Mouse (Mus musculus): Measurements from ENCODE around the gene Kank2. TPM values are rescaled to one million over a fixed set of nuclear protein-coding genes. Genes with fewer than 3 reads are reported as not detected.

Kank2 gene
- total RNA-seq, 4 experiments from 2014 or later: 64.2 to 67.2 (median 65.6) TPM

GRCm38 (mm10) chr9:21721036-21721435 is 77.5 kb downstream of the Kank2 start:
- DNase-seq (ENCODE audit: low spot score): no peak

GRCm38 (mm10) chr9:21717015-21717414 is 81.5 kb downstream of the Kank2 start:
- no peak for DNase-seq (ENCODE audit: low spot score)

Small RNA genes within 50 kb of the gene (microRNA-seq; reads per million reads assigned to microRNA genes)
- 10.1 reads per million, percentile 25 among the genes with 10 or more reads in this experiment for gene Mir7083

Other genes starting within 250 kb of the Kank2 start
- gene Timm29, start 206.0 kb downstream of the Kank2 start, total RNA-seq (2022): 10 to 100 TPM; 61.0 to 67.1 (median 66.5) TPM
- gene Yipf2, start 205.9 kb downstream of the Kank2 start, total RNA-seq (2022): 1 to 10 TPM; 7.3 to 8.6 (median 7.9) TPM
- gene Smarca4, start 182.6 kb downstream of the Kank2 start, total RNA-seq (2022): 10 to 100 TPM; 47.2 to 49.8 (median 49.3) TPM
- gene Ldlr, start 75.3 kb downstream of the Kank2 start, total RNA-seq (2022): 1 to 10 TPM; 2.3 to 3.8 (median 3.0) TPM
- gene Spc24, start 38.4 kb downstream of the Kank2 start, total RNA-seq (2022): 1 to 10 TPM; 5.6 to 8.6 (median 7.7) TPM
- gene Angptl8, start 36.8 kb upstream of the Kank2 start, total RNA-seq (2022): under 1 TPM in 1 of 4 experiments, not detected in 3; 0.38 TPM
- 10 to 100 TPM; 27.3 to 35.7 (median 30.7) TPM for gene Dock6, start 53.9 kb upstream of the Kank2 start, total RNA-seq (2022)
- 10 to 100 TPM; 13.2 to 16.4 (median 15.4) TPM for gene Rab3d, start 119.4 kb upstream of the Kank2 start, total RNA-seq (2022)
- 1 to 10 TPM; 4.9 to 7.4 (median 5.6) TPM for gene Ccdc159, start 128.7 kb upstream of the Kank2 start, total RNA-seq (2022)
- gene Tmem205, start 128.8 kb upstream of the Kank2 start, total RNA-seq (2022): 10 to 100 TPM; 80.1 to 91.4 (median 86.9) TPM
- 1 to 10 TPM; 2.1 to 3.8 (median 3.2) TPM for gene Plppr2, start 138.3 kb upstream of the Kank2 start, total RNA-seq (2022)
- 1 to 10 TPM; 8.5 to 8.9 (median 8.7) TPM for gene Swsap1, start 157.0 kb upstream of the Kank2 start, total RNA-seq (2022)
- gene Epor, start 164.8 kb upstream of the Kank2 start, total RNA-seq (2022): 1 to 10 TPM; 1.6 to 2.9 (median 2.3) TPM
- 1 to 10 TPM; 4.1 to 5.9 (median 4.3) TPM for gene Rgl3, start 190.7 kb upstream of the Kank2 start, total RNA-seq (2022)
- gene Ccdc151, start 203.9 kb upstream of the Kank2 start, total RNA-seq (2022): not detected
- gene Prkcsh, start 204.1 kb upstream of the Kank2 start, total RNA-seq (2022): 10 to 100 TPM; 61.9 to 67.3 (median 65.5) TPM